Mouse (Mus musculus) hematopoietic stem cell, adult 5-6 weeks (primary cell): Measurements from ENCODE around the gene Rbm19. TPM values are rescaled to one million over a fixed set of nuclear protein-coding genes. Genes with fewer than 3 reads are reported as not detected.
A peak's percentile ranks its signal among the peaks of the same experiment; 100 is the strongest.

Experiments
- ATAC-seq, 2 experiments: fragments of 125-278 bp in 1 of 2; replicated peaks in 1 of 2; 2 replicates each; pipeline ENCODE4 v1.8.0; 2016 to 2017; ENCODE audit warnings: inconsistent platforms in 2 of 2, mild to moderate bottlenecking in 2 of 2, moderate number of reproducible peaks in 2 of 2, low read depth in 1 of 2, moderate TSS enrichment in 1 of 2; ENCODE audit not compliant: low FRiP score in 2 of 2, poor library complexity in 2 of 2, severe bottlenecking in 2 of 2, insufficient read depth in 1 of 2, low TSS enrichment in 1 of 2
- total RNA-seq: library from RNA; stranded (forward); fragments of 172-1452, 232-1000 nt; gene quantifications from 2 replicates; pipeline ENCODE4 v1.2.3, GENCODE M21; 2017

Rbm19 gene
- total RNA-seq, 1 experiment from 2014 or later = 17.3 TPM

GRCm38 (mm10) chr5:120180102-120180501, 63.8 kb downstream of the Rbm19 start:
- no peak for ATAC-seq

- no peak for ATAC-seq
Observed at GRCm38 (mm10) chr5:120181384-120181783, 65.1 kb downstream of the Rbm19 start.

GRCm38 (mm10) chr5:120183321-120183720, 67.1 kb downstream of the Rbm19 start:
- ATAC-seq = no peak

- no peak for ATAC-seq
Observed at GRCm38 (mm10) chr5:120183790-120184189, 67.5 kb downstream of the Rbm19 start.

GRCm38 (mm10) chr5:120185949-120186348, 69.7 kb downstream of the Rbm19 start:
- ATAC-seq = no peak

- no peak for ATAC-seq
Observed at GRCm38 (mm10) chr5:120188541-120188940, 72.3 kb downstream of the Rbm19 start.

GRCm38 (mm10) chr5:120190001-120190582, 73.8 kb downstream of the Rbm19 start:
- ATAC-seq = no peak

- ATAC-seq = no peak
Observed at GRCm38 (mm10) chr5:120191620-120192019, 75.4 kb downstream of the Rbm19 start.

GRCm38 (mm10) chr5:120194309-120194941, 78.2 kb downstream of the Rbm19 start:
- ATAC-seq = peak; percentile 30 to 34; a peak in 1 of 4 replicates

GRCm38 (mm10) chr5:120194948-120195347, 78.7 kb downstream of the Rbm19 start:
- peak; percentile 16 to 30 for ATAC-seq

- no peak for ATAC-seq
Observed at GRCm38 (mm10) chr5:120196879-120197278, 80.6 kb downstream of the Rbm19 start.

- no peak for ATAC-seq
Observed at GRCm38 (mm10) chr5:120197813-120198387, 81.6 kb downstream of the Rbm19 start.

GRCm38 (mm10) chr5:120199865-120200264, 83.6 kb downstream of the Rbm19 start:
- ATAC-seq = no peak

GRCm38 (mm10) chr5:120204316-120204715, 88.1 kb downstream of the Rbm19 start:
- ATAC-seq = no peak

GRCm38 (mm10) chr5:120206313-120206943, 90.2 kb downstream of the Rbm19 start:
- no peak for ATAC-seq

- no peak for ATAC-seq
Observed at GRCm38 (mm10) chr5:120207492-120207891, 91.2 kb downstream of the Rbm19 start.

- no peak for ATAC-seq
Observed at GRCm38 (mm10) chr5:120210668-120211067, 94.4 kb downstream of the Rbm19 start.

GRCm38 (mm10) chr5:120211182-120211581, 94.9 kb downstream of the Rbm19 start:
- ATAC-seq = 0 out of 4 replicates have a peak, but pooled peaks have one; percentile 17 to 21
